Mouse (Mus musculus) kidney, embryonic 15.5 days (tissue): ENCODE measurements at regions not wholly inside any gene's neighbourhood (a gene's known extent, or its start where the extent isn't known, plus 50 kb on each side); places are given as distances from the start of the nearest gene placed in this dataset.

Source experiments
- ATAC-seq: fragments of 200-750 bp; cut with Nextera tagmentation; replicated peaks from 2 replicates; pipeline ENCODE4 v1.8.0; 2017; ENCODE audit warnings: moderate TSS enrichment; ENCODE audit not compliant: low FRiP score
- H3K27ac ChIP-seq: fragments of 300-500 bp; sonication (generic); 2 replicates; pipeline ENCODE4 v1.5.1; 2015; ENCODE audit warnings: mild to moderate bottlenecking, inconsistent platforms
- H3K27me3 ChIP-seq: fragments of 300-500 bp; sonication (generic); 2 replicates; pipeline ENCODE4 v1.6.1; 2015; ENCODE audit warnings: inconsistent platforms
- H3K36me3 ChIP-seq: fragments of 300-500 bp; sonication (generic); 2 replicates; pipeline ENCODE4 v1.6.1; 2015; ENCODE audit warnings: inconsistent platforms
- H3K4me1 ChIP-seq: fragments of 300-500 bp; sonication (generic); 2 replicates; pipeline ENCODE4 v1.6.1; 2015; ENCODE audit warnings: inconsistent platforms
- H3K4me2 ChIP-seq: fragments of 300-500 bp; sonication (generic); 2 replicates; pipeline ENCODE4 v1.6.1; 2015; ENCODE audit warnings: moderate library complexity, mild to moderate bottlenecking, inconsistent platforms
- H3K4me3 ChIP-seq: fragments of 300-500 bp; sonication (generic); replicated peaks from 2 replicates; pipeline ENCODE4 v1.5.1; 2015; ENCODE audit warnings: mild to moderate bottlenecking, inconsistent platforms
- H3K9ac ChIP-seq: fragments of 300-500 bp; sonication (generic); 2 replicates; pipeline ENCODE4 v1.6.1; 2015; ENCODE audit warnings: mild to moderate bottlenecking, inconsistent platforms
- H3K9me3 ChIP-seq: fragments of 300-500 bp; sonication (generic); replicated peaks from 2 replicates; pipeline ENCODE4 v1.6.1; 2016; ENCODE audit warnings: inconsistent platforms
- WGBS: fragments of 180-500 bp; shearing (Covaris S2); methylation state at CpG from one replicate; pipeline ENCODE4 v1.1.7; 2015; ENCODE audit warnings: mixed read lengths; 5-methylcytosine and 5-hydroxymethylcytosine counted together

DNA sequence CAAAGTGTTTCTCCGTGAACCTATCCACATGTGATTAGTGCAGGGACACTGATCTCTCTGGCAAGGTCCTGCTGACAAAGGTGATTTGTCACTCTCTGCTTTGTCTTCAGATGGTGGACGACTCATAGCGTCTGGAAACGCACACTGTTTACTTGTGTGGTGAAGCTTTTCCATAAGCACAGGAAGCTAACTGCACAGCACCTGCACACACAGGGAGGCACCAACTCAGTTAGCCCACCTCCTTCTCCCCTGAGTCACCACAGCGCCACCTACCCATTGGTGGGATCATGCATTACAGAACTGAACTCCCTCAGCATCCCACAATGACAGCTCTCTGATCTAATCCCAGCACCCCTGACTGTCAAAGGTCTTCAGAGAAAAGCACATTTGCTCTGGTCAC, 141.9 kb upstream of the Klf14 start:
- H3K4me3 ChIP-seq = no peak overlapping the region
- no peaks in the 10 kb centered on the region for H3K27me3 ChIP-seq
- peaks cover 14% of the 10 kb centered on the region for H3K4me1 ChIP-seq
- no peaks in the 10 kb centered on the region for H3K36me3 ChIP-seq
- ATAC-seq = no peak
- no peak overlapping the region for H3K9ac ChIP-seq
- H3K4me2 ChIP-seq = no peak overlapping the region
- no peak overlapping the region for H3K27ac ChIP-seq
- 37% methylated on average over 5 of the region's 5 CpGs for WGBS
- H3K9me3 ChIP-seq = no peaks in the 10 kb centered on the region

DNA sequence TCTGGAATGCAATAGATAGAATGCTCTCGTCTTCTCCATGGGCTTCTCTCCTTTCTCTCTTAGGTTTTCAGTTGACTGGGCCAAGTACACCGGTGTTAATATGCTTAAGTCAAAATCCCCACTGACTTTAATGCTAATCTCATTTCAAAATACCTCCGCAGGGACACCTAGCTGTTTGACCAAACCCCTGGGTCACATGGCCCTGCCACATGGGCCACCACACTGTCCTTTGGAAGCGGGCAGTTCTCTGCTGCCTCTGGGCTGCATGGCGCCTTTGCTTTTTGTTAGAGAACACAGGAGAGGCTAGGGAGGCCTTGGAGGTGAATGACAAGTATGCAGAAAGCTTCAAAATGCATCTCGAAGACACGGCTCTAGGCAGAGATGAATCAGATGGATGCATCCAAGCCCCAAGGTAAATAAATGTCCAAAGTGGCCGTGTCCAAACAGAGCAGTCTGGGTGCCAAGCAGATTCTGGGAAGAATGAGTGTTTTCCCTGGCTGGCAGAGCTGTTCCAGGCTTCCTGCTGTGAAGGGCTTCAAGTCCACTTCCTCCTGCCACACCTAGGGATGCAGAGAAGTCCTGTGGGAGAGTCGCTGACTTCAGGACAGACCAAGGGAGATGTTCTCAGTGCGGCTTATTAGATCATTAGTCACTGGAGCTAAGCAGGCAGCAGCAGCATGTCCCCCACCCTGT, 147.4 kb upstream of the Klf14 start:
- Histone ChIP-seq H3K9me3 (peaks cover 5% of the 10 kb centered on the region; the same call in 1 of the 2 replicates), H3K27me3 (no peaks in the 10 kb centered on the region), H3K27ac (no peak overlapping the region), H3K4me2 (no peak overlapping the region), H3K4me1 (no peaks in the 10 kb centered on the region), H3K4me3 (no peak overlapping the region), H3K36me3 (no peaks in the 10 kb centered on the region), H3K9ac (no peak overlapping the region)
- ATAC-seq = no peak
- WGBS = 82% methylated on average over 10 of the region's 10 CpGs

DNA sequence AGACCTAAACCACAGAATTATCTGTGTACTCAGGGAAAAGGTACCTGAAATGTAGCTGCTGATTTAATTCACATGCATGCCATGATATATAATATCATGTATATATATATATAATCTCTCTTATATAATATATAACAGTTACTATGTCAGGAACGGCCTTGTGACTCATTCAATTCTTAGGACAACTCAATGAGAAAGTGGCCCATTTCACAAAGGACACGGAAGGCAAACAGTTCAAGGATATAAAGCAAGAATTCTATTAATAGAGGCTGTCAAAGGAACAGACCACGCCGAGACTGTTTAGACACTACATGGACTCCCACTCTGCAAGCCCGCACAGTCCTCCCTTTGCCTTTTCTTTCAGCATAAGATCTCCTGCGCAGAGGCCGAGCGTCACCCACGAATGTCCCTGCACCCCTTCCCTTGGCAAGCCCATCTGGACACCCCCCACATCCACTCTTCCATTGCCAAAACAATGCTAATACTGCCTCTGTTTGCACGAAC, 148.0 kb upstream of the Klf14 start:
- peaks cover 5% of the 10 kb centered on the region; the same call in 1 of the 2 replicates for H3K9me3 ChIP-seq
- H3K4me2 ChIP-seq = no peak overlapping the region
- no peak overlapping the region for H3K4me3 ChIP-seq
- WGBS = 86% methylated on average over 10 of the region's 10 CpGs
- ATAC-seq = no peak
- H3K27ac ChIP-seq = no peak overlapping the region
- H3K36me3 ChIP-seq = no peaks in the 10 kb centered on the region
- H3K4me1 ChIP-seq = no peaks in the 10 kb centered on the region
- no peak overlapping the region for H3K9ac ChIP-seq
- H3K27me3 ChIP-seq = no peaks in the 10 kb centered on the region

DNA sequence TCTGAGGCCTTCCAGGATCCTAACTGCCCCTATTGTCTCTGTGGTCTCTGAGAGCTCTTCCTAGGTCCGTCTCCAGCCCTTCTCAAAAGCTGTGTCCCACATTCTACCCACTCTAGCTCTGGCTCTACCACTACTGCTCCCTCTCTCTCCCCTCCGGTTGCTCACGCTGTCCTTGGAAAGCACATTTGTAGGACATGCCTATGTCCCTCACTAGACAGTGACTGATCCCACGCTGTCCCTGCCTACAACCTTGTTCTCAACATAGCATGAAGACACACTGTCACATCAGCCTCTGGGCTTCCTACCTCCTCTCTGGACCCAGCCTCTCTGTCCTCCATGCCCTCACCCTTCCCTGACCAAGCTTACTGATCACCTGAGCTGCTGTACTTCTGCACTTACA, 148.5 kb upstream of the Klf14 start:
- peaks cover 5% of the 10 kb centered on the region; the same call in 1 of the 2 replicates for H3K9me3 ChIP-seq
- H3K4me2 ChIP-seq = no peak overlapping the region
- no peaks in the 10 kb centered on the region for H3K27me3 ChIP-seq
- H3K9ac ChIP-seq = no peak overlapping the region
- H3K27ac ChIP-seq = no peak overlapping the region
- H3K36me3 ChIP-seq = no peaks in the 10 kb centered on the region
- no peaks in the 10 kb centered on the region for H3K4me1 ChIP-seq
- no peak for ATAC-seq
- 94% methylated on average over 4 of the region's 4 CpGs for WGBS
- no peak overlapping the region for H3K4me3 ChIP-seq

DNA sequence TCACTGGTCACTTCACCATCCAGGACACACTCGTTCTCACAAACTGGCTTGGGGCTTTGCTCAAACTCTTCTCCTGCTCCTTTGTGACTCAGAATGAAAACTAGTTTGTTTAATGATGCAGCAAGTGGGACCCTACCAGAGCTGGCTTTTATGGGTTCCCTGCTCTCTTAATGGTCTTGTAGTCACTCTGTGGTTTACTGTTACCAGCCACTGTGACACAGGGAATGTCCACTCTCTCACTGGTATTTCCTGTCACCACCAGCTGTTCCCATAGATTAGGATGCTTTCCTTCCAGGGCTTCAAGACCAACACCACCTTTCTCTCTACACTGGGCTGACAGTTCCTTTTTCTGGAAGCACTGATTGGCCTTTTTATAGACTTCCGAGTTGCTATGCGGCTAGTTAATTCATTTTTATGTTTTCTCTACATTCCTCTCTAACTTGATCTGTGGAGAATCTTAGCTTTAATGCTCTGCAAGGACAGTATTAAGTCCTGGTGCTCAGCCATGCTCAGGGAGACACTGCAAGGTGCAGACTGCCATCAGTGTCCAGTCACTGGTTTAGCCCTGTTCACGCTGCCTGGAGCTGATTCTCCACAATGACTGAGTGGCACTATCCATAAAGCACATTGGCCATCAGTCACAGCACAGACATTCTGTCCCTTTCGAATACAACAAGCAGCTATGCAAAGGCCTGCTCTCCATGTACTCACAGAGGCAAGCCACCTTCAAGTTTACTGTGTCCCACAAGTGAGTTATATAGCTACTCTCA, 149.2 kb upstream of the Klf14 start:
- WGBS = 64% methylated on average over 5 of the region's 5 CpGs

DNA sequence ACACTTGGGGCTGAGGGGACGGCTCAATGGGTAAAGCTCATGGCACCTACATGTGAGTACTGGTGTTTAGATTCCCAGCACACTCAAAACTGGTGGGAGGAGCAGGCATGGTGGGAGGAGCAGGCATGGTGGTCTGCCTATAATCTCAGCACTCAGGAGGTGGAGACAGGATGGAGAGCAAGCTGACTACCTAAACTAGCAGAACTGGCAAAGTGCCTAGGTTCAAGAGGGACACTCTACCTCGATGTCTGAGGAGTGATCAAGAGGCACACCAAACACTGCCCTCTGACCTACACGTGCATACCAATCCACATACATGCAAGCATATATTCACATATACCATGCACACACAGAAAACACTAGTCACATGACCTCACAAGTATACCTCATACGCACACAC, 150.7 kb upstream of the Klf14 start:
- H3K4me1 ChIP-seq = peaks cover 2% of the 10 kb centered on the region; the same call in 1 of the 2 replicates
- no peak for ATAC-seq
- H3K27me3 ChIP-seq = no peaks in the 10 kb centered on the region
- no peak overlapping the region for H3K9ac ChIP-seq
- no peak overlapping the region for H3K27ac ChIP-seq
- no peak overlapping the region for H3K4me3 ChIP-seq
- H3K4me2 ChIP-seq = no peak overlapping the region
- peaks cover 5% of the 10 kb centered on the region; the same call in 1 of the 2 replicates for H3K9me3 ChIP-seq
- H3K36me3 ChIP-seq = no peaks in the 10 kb centered on the region
- whole genome bisulfite sequencing = 94% methylated on average over 4 of the region's 4 CpGs

More for the DNA sequence above, 149.2 kb upstream of the Klf14 start:
- Histone ChIP-seq H3K4me2 (no peak overlapping the region), H3K4me1 (no peaks in the 10 kb centered on the region; the same call in 1 of the 2 replicates), H3K27ac (no peak overlapping the region), H3K9me3 (peaks cover 5% of the 10 kb centered on the region; the same call in 1 of the 2 replicates), H3K27me3 (no peaks in the 10 kb centered on the region), H3K36me3 (no peaks in the 10 kb centered on the region), H3K9ac (no peak overlapping the region), H3K4me3 (no peak overlapping the region)
- no peak for ATAC-seq

DNA sequence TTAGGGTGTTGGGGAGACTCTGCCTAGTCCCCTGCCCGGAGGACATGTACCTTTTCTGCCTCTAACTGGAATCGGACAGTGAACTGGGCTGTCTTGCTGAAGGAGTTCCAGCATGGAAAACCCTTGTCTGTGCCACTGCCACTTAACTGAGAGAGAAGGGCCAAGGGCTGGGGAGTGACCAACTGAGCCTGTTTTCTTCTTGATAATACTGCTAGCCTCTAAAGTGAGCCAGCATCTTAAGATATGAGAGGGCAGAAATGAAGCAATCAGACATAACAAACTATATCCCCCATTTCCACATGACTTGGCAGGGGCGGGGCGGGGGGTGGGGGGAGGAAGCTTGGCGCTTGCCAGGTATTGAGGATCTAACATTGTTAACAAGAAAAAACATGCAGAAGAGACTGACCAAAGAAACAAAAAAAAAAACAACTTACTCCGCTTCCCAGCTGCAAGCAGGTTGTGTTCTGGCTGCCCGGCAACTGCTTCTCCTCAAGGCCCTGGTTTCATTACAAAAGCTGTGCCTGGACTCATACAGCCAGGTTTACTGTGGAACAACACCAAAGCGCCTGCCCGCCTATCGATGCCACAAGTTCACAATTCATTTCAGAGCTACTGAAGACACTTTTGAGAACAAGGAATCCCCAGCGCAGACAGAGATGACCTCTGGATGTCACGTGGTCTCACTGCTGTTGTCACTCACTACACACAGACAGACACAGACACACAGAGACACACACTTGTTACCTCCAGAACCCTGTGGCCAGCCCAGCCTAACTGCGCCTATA, 153.6 kb upstream of the Klf14 start:
- peaks cover 5% of the 10 kb centered on the region; the same call in 1 of the 2 replicates for H3K9me3 ChIP-seq
- no peaks in the 10 kb centered on the region for H3K27me3 ChIP-seq
- WGBS = 88% methylated on average over 13 of the region's 13 CpGs
- H3K9ac ChIP-seq = no peak overlapping the region
- ATAC-seq = no peak
- no peak overlapping the region for H3K4me2 ChIP-seq
- H3K4me1 ChIP-seq = peaks cover 8% of the 10 kb centered on the region
- no peak overlapping the region for H3K27ac ChIP-seq
- no peak overlapping the region for H3K4me3 ChIP-seq
- H3K36me3 ChIP-seq = no peaks in the 10 kb centered on the region

DNA sequence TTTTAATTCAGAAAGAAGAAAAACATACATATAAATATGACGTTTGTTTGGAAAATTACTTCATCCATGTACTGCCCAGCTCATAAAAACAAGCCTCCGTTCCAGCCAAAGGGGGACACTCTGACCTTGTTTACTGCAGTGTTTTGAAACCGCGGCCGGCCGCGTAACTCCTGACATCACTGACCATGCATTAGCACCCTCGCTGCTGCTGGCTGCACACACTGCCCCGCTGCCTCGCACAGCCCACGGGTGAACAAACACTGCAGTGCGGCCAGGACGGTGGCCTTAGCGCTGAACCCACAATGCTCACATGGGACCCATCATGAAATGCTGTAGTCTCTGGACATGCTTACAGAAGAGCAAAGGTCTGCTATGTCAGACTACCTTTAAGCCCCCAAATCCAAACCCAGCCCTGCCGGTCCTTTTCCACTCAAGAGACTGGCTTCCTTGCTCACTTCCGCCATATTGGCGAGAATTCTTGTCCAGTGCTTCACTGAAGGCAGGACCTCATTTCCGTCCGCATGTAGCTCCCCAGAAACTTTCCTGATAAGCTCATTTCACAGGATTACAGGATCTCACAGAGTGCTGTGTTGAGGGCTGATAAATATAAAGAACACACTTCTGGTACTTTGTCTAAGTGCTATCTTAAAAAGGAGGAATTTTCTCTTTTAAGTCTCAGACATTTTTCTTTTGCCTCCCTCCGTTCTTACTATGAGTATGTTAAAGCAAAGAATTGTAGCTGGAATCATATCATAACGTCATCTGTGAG, 154.9 kb upstream of the Klf14 start:
- WGBS = 76% methylated on average over 21 of the region's 21 CpGs
- no peak overlapping the region for H3K4me3 ChIP-seq
- H3K9me3 ChIP-seq = peaks cover 5% of the 10 kb centered on the region; the same call in 1 of the 2 replicates
- H3K36me3 ChIP-seq = no peaks in the 10 kb centered on the region
- ATAC-seq = 0 out of 2 replicates have a peak, but pooled peaks have one; percentile 43
- no peak overlapping the region for H3K4me2 ChIP-seq
- no peak overlapping the region for H3K27ac ChIP-seq
- no peaks in the 10 kb centered on the region for H3K27me3 ChIP-seq
- H3K9ac ChIP-seq = no peak overlapping the region
- H3K4me1 ChIP-seq = peaks cover 8% of the 10 kb centered on the region

DNA sequence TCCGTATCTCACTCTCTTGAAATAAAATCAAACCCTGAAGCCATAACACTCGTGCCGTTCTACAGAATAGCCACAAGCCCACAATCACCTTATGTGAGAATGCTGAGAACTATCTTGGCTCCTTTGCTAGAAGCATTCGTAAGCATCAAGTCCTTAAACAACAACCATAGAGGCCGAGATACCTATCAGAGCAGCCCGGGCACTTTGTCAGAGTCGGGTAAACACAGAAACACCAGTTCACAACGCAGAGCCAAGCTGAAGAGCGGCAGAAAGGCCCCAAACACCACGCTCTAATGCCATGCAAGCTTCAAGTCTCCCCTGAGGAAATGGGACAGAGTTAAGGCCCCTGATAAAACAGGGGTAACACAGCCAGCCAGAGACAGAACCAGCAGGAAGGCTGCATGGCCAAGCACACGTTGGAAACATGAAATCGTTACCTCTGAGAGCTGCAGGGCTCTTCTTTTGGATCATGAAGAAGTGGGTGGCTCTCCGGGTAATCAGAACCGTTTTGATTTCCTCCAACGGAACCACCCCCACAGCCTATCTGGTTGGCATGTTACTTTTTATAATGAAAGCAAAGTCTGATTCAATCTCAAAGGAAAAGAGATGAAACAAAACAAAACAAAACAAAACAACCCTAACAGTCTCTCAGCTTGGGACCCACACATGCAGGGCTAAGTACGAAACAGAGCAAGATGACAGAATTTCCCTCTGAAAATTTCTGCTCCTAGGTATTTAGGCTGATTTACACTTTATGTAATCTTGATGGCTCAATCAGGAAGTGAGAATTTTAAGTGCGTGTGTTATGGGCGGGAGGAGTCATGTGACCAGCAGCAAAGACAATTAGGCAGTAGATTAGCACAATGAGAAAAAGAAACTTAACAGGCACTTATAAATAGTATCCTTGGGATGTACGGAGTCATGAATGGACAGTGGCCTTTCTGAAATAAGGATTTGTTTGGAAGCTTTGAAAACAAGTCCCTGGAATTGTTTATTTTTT, 155.8 kb upstream of the Klf14 start:
- H3K9me3 ChIP-seq = no peaks in the 10 kb centered on the region
- no peaks in the 10 kb centered on the region for H3K27me3 ChIP-seq
- H3K27ac ChIP-seq = no peak overlapping the region
- peaks cover 8% of the 10 kb centered on the region for H3K4me1 ChIP-seq
- WGBS = 68% methylated on average over 19 of the region's 19 CpGs
- H3K36me3 ChIP-seq = no peaks in the 10 kb centered on the region
- H3K4me2 ChIP-seq = no peak overlapping the region
- no peak for ATAC-seq
- no peak overlapping the region for H3K9ac ChIP-seq
- H3K4me3 ChIP-seq = no peak overlapping the region

DNA sequence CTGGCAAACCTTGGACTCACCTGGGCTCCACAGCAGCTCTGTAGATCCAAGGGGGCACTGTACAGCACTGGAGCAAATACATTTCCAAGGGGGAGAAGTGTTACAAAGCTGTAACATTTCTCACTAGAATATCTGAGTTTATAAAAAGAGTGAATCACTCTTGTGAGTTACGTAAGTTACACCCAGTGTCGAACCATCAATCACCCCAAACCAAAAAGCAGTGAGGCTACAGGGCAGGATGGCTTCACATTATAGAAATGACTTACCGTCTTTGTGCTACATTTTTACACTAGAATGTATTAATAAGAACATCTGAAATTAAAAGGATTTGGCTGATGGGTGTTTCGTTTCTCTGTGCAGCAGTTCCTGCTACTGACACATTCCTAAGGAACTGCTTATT, 156.7 kb upstream of the Klf14 start:
- no peak overlapping the region for H3K4me2 ChIP-seq
- WGBS = 74% methylated on average over 4 of the region's 4 CpGs
- ATAC-seq = no peak

More for the DNA sequence above, 156.7 kb upstream of the Klf14 start:
- H3K9me3 ChIP-seq = no peaks in the 10 kb centered on the region
- H3K4me1 ChIP-seq = peaks cover 8% of the 10 kb centered on the region
- H3K9ac ChIP-seq = no peak overlapping the region
- H3K27ac ChIP-seq = no peak overlapping the region
- no peak overlapping the region for H3K4me3 ChIP-seq
- H3K36me3 ChIP-seq = no peaks in the 10 kb centered on the region
- H3K27me3 ChIP-seq = no peaks in the 10 kb centered on the region
